Mouse (Mus musculus): Measurements from ENCODE around the gene Gm12845.

Gm12845 gene

DNA sequence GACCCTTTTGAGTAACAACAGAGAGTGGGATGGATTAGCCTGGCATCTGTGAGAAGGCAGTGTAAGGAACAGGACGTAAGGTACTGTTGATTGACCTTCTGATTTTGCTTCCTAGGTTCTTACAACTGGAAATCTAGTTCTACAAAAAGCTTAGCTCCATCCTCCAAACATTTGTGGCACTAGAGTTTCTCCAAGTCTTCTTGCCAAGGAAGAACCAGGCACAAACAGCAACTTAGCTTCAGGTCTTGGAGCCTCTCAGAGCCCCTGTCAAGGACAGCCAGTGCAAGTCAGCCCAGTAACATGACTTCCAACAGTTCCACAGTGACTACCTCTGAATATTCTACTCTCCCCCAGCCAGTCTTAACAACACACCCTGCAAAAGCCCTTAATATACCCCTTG is at the start of gene Gm12845:
Gm12845 (plus strand) TSS at position 301 of the 400 bp plus-strand sequence.
- no peaks in the 10 kb centered on the region for H3K36me3 ChIP-seq (ENCODE audit: insufficient read depth, low read length)
- no peaks in the 10 kb centered on the region for H3K4me1 ChIP-seq (replicated peaks; ENCODE audit: low read depth, low read length)
- no peak within 1 kb of the TSS for H3K4me3 ChIP-seq (replicated peaks; ENCODE audit: low read length)
- H3K27me3 ChIP-seq (ENCODE audit: insufficient read depth, low read length), result peaks cover 4% of the 10 kb centered on the region
- TF ChIP-seq CTCF (conservative IDR thresholded peaks at IDR 0.05; ENCODE audit: low read length) (no peak), POU5F1 (IDR thresholded peaks at IDR 0.05; ENCODE audit: borderline replicate concordance, low read length) (no peak), NANOG (IDR thresholded peaks at IDR 0.05; ENCODE audit: borderline replicate concordance, low read length) (no peak)
- H3K9me3 ChIP-seq (ENCODE audit: low read length), result no peaks in the 10 kb centered on the region

DNA sequence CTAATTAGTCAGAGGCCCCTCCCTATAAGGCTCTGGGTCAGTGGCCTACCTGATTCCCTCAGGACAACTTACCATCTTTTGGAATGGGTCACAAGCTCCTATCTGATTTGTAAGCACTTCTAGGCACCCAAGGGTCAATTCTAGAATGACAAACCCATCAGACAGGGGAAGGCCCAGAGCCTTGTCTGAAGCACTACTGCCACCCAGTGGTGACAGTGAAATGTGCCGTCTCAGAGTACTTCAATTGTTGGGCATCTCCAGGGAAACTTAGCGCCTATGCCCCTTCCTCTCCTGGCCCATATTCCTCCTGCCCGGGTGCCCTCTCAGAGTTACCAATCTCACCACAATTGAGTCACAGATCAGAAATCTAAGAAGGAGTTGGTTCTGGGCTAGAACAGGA is 47.3 kb upstream of the Gm12845 start:
- no peaks in the 10 kb centered on the region for H3K27me3 ChIP-seq (ENCODE audit: insufficient read depth, low read length)
- H3K4me3 ChIP-seq (replicated peaks; ENCODE audit: low read length), result no peak overlapping the region
- H3K9me3 ChIP-seq (ENCODE audit: low read length), result no peaks in the 10 kb centered on the region
- peak; percentile 75 for TF ChIP-seq CTCF (conservative IDR thresholded peaks at IDR 0.05; ENCODE audit: low read length)
- no peak for TF ChIP-seq POU5F1 (IDR thresholded peaks at IDR 0.05; ENCODE audit: borderline replicate concordance, low read length)
- peaks cover 55% of the 10 kb centered on the region for H3K4me1 ChIP-seq (replicated peaks; ENCODE audit: low read depth, low read length)
- H3K36me3 ChIP-seq (ENCODE audit: insufficient read depth, low read length), result peaks cover 85% of the 10 kb centered on the region

DNA sequence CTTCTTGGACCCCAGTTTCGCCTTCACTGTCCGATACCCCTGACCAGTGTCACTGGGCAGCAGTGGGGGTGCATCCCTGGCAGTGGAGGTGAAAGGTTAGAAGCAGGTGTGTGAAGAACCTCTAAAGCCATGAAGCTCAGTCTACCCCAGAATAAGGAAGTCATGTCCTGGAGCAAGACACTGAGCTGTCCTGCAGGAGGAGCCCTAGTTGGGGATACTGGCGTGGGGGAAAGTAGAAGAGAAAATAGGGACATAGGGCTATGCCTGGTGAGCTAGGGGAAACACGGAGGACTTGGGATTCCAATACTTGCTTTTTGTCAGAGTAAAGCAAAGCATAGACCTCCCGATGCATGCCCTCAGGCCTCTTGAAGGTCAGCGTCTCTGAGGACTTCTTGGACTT is 43.2 kb upstream of the Gm12845 start:
- H3K4me1 ChIP-seq (replicated peaks; ENCODE audit: low read depth, low read length), result peaks cover 19% of the 10 kb centered on the region
- peaks cover 9% of the 10 kb centered on the region; the same call in 1 of the 2 replicates for H3K9me3 ChIP-seq (ENCODE audit: low read length)
- peaks cover 52% of the 10 kb centered on the region for H3K36me3 ChIP-seq (ENCODE audit: insufficient read depth, low read length)
- TF ChIP-seq POU5F1 (IDR thresholded peaks at IDR 0.05; ENCODE audit: borderline replicate concordance, low read length) (no peak), CTCF (conservative IDR thresholded peaks at IDR 0.05; ENCODE audit: low read length) (0 out of 2 replicates have a peak, but pooled peaks have one; percentile 5)
- H3K4me3 ChIP-seq (replicated peaks; ENCODE audit: low read length), result peak overlapping the region; percentile 96
- no peaks in the 10 kb centered on the region for H3K27me3 ChIP-seq (ENCODE audit: insufficient read depth, low read length)

DNA sequence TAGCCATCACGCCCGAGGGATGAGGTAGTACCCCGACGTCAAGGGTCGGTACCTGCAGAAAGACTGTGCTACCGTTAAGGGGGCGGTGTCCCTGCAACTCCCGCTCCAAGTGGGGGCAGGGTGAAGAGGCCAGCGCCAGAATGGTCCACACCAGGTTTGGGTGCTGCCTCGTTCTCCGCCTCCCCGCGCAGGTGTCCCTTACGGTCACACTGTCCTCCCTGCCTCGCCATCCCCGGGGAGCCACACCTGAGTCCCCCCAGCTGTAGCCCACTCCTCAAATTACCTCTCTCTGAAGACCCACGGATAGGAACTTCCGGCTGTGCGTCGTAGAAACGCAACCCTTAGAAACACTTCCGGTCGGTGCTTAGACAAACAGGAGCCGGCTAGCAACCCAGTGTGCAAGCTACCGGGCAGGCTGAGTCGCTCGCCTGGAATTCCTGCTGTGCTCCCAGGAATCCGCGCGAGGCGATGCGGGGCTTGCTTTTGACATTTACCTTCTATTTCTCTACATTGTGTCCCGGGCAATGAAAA is 42.2 kb upstream of the Gm12845 start, which contains the start of gene Dmap1:
Dmap1 (minus strand) TSS at position 343 of the 531 bp plus-strand sequence.
- TF ChIP-seq CTCF (conservative IDR thresholded peaks at IDR 0.05; ENCODE audit: low read length), result no peak
- TF ChIP-seq NANOG (IDR thresholded peaks at IDR 0.05; ENCODE audit: borderline replicate concordance, low read length), result no peak
- no peak for TF ChIP-seq POU5F1 (IDR thresholded peaks at IDR 0.05; ENCODE audit: borderline replicate concordance, low read length)
- peaks cover 15% of the 10 kb centered on the region for H3K4me1 ChIP-seq (replicated peaks; ENCODE audit: low read depth, low read length)
- peaks cover 14% of the 10 kb centered on the region; the same call in 1 of the 2 replicates for H3K9me3 ChIP-seq (ENCODE audit: low read length)
- H3K4me3 ChIP-seq (replicated peaks; ENCODE audit: low read length), result peak within 1 kb of the TSS; percentile 96
- peaks cover 42% of the 10 kb centered on the region for H3K36me3 ChIP-seq (ENCODE audit: insufficient read depth, low read length)
- no peaks in the 10 kb centered on the region for H3K27me3 ChIP-seq (ENCODE audit: insufficient read depth, low read length)

DNA sequence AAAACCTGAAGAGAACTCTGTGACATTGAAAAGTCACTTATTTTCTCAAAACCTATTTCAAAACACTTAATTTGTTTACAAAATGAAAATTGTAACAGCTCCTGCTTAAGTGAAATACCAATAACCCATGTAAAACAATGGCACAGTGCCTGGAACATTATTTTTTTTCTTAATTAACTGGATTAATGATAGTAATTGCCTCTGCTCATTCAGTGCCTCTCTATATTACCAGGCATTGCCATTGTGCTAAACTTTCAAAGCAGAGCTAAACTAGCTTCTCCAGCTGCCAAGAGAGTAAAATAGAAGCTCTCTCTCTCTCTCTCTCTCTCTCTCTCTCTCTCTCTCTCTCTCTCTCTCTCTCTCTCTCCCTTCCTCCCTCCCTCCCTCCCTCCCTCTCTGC is 41.7 kb upstream of the Gm12845 start:
- Histone ChIP-seq H3K4me3 (replicated peaks; ENCODE audit: low read length) (peak overlapping the region; percentile 96), H3K4me1 (replicated peaks; ENCODE audit: low read depth, low read length) (peaks cover 15% of the 10 kb centered on the region), H3K36me3 (ENCODE audit: insufficient read depth, low read length) (peaks cover 37% of the 10 kb centered on the region), H3K9me3 (ENCODE audit: low read length) (peaks cover 15% of the 10 kb centered on the region; the same call in 1 of the 2 replicates), H3K27me3 (ENCODE audit: insufficient read depth, low read length) (no peaks in the 10 kb centered on the region)
- no peak for TF ChIP-seq CTCF (conservative IDR thresholded peaks at IDR 0.05; ENCODE audit: low read length)
- no peak for TF ChIP-seq POU5F1 (IDR thresholded peaks at IDR 0.05; ENCODE audit: borderline replicate concordance, low read length)
- no peak for TF ChIP-seq NANOG (IDR thresholded peaks at IDR 0.05; ENCODE audit: borderline replicate concordance, low read length)

DNA sequence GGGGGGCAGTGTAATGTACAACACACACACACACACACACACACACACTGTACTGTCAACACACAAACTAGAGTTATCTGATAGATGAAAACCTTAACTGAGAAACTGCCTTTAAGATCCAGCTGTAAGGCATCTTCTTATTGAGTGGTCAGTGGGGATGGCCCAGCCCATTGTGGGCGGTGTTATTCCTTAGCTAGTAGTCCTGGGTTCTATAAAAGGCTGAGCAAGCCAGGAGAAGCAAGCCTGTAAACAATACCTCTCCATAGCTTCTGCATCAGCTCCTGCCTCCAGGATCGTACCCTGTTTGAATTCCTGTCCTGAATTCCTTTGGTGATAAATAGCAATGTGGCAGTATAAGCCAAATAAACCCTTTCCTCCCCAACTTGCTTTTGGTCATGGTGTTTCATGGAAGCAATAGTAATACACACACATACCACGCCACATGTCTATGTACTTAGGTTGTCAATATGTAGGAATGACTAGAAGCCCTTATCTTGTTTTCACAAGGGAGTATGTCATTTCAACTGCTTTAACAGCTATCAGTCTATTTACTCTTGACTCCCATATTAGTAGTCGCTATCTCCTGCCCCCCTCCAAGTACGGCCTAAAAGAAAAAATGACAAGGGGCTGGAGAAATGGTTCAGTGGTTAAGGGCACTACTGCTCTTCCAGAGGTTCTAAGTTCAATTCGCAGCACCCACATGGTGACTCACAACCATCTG is 41.0 kb upstream of the Gm12845 start:
- no peak overlapping the region for H3K4me3 ChIP-seq (replicated peaks; ENCODE audit: low read length)
- TF ChIP-seq CTCF (conservative IDR thresholded peaks at IDR 0.05; ENCODE audit: low read length), result no peak
- TF ChIP-seq NANOG (IDR thresholded peaks at IDR 0.05; ENCODE audit: borderline replicate concordance, low read length), result no peak
- TF ChIP-seq POU5F1 (IDR thresholded peaks at IDR 0.05; ENCODE audit: borderline replicate concordance, low read length), result no peak

DNA sequence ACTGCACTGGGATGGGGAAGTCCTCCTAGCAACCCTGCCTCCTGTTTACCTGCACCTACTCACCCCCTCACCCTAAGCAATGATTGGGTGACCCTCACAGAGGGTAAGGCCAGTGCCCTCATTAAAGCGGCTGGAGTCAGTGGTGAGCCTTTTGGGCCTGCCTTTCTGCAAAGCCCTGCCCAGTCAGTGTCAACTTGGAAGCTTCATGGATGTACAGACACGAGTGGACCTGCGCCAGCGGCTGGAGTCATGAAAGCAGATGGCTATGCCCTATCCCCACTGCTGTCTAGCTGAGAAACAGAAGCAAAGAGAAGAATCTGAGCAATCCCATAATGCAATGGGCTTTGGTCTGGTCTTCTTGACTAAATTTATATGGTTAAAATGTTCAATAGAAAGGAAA is 37.9 kb upstream of the Gm12845 start:
- Histone ChIP-seq H3K27me3 (ENCODE audit: insufficient read depth, low read length) (no peaks in the 10 kb centered on the region), H3K9me3 (ENCODE audit: low read length) (peaks cover 34% of the 10 kb centered on the region), H3K4me3 (replicated peaks; ENCODE audit: low read length) (no peak overlapping the region), H3K36me3 (ENCODE audit: insufficient read depth, low read length) (no peaks in the 10 kb centered on the region), H3K4me1 (replicated peaks; ENCODE audit: low read depth, low read length) (peaks cover 8% of the 10 kb centered on the region)
- TF ChIP-seq NANOG (IDR thresholded peaks at IDR 0.05; ENCODE audit: borderline replicate concordance, low read length) (no peak), CTCF (conservative IDR thresholded peaks at IDR 0.05; ENCODE audit: low read length) (no peak), POU5F1 (IDR thresholded peaks at IDR 0.05; ENCODE audit: borderline replicate concordance, low read length) (no peak)

More for the DNA sequence above, 41.0 kb upstream of the Gm12845 start:
- Histone ChIP-seq H3K27me3 (ENCODE audit: insufficient read depth, low read length) (no peaks in the 10 kb centered on the region), H3K4me1 (replicated peaks; ENCODE audit: low read depth, low read length) (peaks cover 15% of the 10 kb centered on the region), H3K36me3 (ENCODE audit: insufficient read depth, low read length) (peaks cover 30% of the 10 kb centered on the region), H3K9me3 (ENCODE audit: low read length) (peaks cover 23% of the 10 kb centered on the region)

DNA sequence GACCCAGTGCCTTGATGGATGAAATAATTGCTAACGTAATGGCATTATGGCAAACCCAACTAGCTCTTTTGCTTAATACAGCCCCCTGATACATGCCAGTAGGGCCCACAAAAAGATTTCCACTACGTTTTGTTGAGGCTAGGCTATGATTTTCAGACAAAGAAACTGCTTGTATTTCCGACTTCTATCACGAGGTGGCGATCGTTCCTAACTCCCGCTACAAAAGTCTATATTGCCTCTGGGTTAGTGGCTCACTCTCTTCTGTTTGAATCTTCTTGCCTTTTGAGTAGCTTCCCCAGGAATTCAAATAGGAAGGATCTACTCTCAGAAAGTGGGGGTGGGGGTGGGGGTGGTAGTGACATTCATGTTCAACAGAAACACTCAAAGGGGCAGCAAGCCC is 18.9 kb upstream of the Gm12845 start:
- Histone ChIP-seq H3K9me3 (ENCODE audit: low read length) (peaks cover 10% of the 10 kb centered on the region), H3K27me3 (ENCODE audit: insufficient read depth, low read length) (no peaks in the 10 kb centered on the region), H3K36me3 (ENCODE audit: insufficient read depth, low read length) (no peaks in the 10 kb centered on the region), H3K4me3 (replicated peaks; ENCODE audit: low read length) (no peak overlapping the region), H3K4me1 (replicated peaks; ENCODE audit: low read depth, low read length) (peaks cover 9% of the 10 kb centered on the region)
- TF ChIP-seq NANOG (IDR thresholded peaks at IDR 0.05; ENCODE audit: borderline replicate concordance, low read length) (no peak), POU5F1 (IDR thresholded peaks at IDR 0.05; ENCODE audit: borderline replicate concordance, low read length) (no peak), CTCF (conservative IDR thresholded peaks at IDR 0.05; ENCODE audit: low read length) (peak; percentile 83)

Data from E14TG2a.4 (cell line).